Mouse (Mus musculus) megakaryocyte progenitor cell, adult 5-6 weeks (primary cell): ENCODE data around the gene Cmip. TPM values are rescaled to one million over a fixed set of nuclear protein-coding genes. Genes with fewer than 3 reads are reported as not detected.

Experiments used
- ATAC-seq: replicated peaks from 2 replicates; pipeline ENCODE4 v1.8.0; 2016; ENCODE audit warnings: mild to moderate bottlenecking, moderate TSS enrichment, inconsistent platforms; ENCODE audit not compliant: poor library complexity
- total RNA-seq, 2 experiments: library from RNA; stranded (forward) in 1 of 2; stranded (reverse) in 1 of 2; fragments of 157-497, 149-512 nt in 1 of 2; fragments of 200-1000 nt in 1 of 2; gene quantifications; 2 replicates each; pipeline versions ENCODE4 v1.2.3 to v1.2.4; 2015 to 2017

Cmip gene
- total RNA-seq, 2 experiments from 2014 or later: 9.5 to 36.5 TPM

GRCm38 (mm10) chr8:117488246-117489005 lies 231.6 kb downstream of the Cmip start:
- ATAC-seq: no peak

GRCm38 (mm10) chr8:117493543-117493942 lies 236.7 kb downstream of the Cmip start:
- no peak for ATAC-seq

DNA sequence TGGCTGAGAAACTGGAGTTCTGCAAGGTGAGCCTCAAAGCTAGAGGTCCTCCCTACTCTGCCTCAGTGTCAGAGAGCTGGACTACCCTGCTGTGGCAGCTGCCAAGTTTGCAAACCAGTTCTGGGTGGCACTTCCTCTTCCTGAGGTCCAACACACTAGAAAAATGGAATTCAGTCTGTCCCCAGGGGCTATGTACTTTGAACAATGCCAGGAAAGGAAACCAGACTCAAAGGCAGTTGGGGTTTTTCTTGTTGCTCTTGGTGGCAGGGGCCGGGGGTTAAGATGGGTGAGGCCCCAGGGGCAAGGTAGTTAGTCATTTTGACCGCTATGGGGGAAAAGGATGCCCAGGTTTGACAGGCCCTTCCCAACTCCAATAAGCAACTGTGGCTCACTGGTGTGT lies 238.0 kb downstream of the Cmip start:
- ATAC-seq: peak; percentile 51

DNA sequence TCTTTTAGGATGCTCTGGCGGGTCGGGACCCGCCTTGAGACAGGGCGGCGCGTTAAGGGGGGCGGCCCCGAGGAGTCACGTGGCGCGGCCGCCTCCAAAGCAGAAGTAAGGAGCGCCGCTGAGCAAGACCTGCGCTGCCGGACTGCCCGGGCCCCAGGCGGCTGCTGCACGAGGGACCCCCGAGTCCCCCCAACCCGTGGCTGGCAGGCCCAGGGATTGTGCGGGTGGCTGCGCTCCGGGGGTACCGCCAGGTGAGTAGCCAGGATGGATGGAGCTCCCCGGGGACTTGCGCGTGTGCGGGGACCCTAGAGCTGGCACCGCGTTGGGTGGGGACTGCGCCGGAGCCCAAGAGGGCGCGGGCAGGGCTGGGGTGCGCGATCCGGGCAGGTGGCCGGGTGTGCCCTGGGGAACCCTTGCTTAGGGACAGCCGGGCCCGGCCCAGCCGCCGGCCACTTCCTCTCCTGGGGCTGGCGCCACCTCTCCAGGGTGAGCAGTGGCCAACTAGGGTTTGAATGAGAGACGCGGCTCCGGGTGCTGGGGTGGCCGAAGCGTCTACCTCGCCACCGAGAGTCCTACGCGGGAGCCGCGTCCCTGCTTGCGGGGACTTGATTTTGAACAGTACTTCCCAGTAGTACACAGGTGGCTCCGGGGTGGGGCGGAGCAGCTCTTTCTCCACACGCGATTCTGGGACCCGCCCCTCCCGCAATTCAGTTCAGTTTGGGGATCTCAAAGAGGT lies 241.5 kb downstream of the Cmip start, which contains the start of gene Plcg2:
Plcg2 (plus strand) TSS at position 113 of the 736 bp plus-strand sequence.
- ATAC-seq: peak; percentile 69

GRCm38 (mm10) chr8:117498915-117499540 lies 242.2 kb downstream of the Cmip start:
- peak; percentile 2 for ATAC-seq

DNA sequence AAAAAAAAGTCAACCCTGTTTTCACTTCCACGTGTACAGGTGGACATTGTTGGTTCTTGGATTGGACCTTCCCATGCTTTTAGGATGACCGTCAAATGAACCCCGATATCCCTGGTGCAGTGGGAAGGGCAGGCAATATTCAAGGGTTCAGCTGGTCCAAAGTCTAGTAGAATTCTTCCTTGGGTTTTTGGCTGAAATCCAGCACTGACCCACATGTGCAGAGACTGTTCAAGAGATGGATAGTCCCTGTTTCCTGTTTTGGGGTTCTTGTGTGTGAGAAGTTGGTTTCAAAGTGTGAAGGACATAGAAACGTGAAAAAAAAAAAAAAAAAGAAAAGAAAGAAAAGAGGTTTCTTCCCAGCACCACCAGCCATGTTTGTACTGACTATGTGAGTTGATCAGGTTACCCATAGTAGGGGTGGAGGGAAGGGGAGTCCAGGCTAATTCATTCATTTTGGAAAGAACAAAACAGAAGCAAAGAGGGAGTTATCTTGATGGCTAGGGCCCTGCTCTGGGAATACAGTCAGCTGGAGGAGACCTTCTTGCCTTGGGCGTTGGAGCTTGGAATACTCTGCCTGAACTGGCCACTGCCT lies 243.5 kb downstream of the Cmip start:
- no peak for ATAC-seq

DNA sequence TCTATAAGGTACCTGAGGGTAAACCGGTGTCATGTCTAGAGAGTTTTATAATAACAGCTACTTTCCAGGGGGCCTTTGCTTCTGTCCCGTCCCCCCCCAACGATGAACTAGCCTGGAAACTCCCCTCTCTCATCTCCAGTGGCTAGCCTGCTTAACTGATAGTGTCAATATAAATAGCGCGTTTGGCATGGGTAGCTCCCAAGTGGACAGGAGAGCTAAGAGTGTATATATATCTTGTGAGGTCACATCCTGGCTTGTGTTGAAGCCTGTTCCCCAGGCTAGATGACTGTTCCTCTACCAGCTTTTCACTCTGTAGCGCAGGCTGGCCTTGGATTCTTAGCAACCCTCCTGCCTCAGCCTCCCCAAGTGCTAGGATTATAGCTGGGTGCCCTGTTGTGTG lies 244.5 kb downstream of the Cmip start:
- ATAC-seq: no peak

- no peak for ATAC-seq
Observed at GRCm38 (mm10) chr8:117503405-117504069, 246.7 kb downstream of the Cmip start.

DNA sequence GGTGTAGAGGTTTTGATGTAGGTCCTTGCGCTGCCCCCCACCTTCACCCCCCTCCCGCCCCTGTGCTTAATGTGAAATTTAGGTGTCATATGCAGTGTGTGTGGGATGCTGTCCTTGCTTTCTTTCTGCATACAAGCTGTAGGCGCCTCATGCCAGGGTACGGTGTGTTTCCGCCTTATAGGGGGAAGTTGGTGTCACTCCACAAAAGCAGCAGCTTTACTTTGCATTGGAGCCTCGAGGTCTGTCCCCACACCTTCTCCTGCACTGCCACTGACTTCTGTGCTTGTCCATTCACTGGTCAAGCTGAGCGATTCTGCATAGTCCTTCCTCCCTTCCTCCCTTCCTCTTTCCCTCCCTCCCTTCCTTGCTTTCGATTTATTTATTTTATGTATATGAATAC lies 250.8 kb downstream of the Cmip start:
- peak; percentile 47 for ATAC-seq

Other genes with a start within 250 kb of the Cmip start
- 0.07 and 0.39 TPM in 2 replicates for gene Pkd1l2, start 174.6 kb upstream of the Cmip start, total RNA-seq (2015)
- 0.17 TPM in 2 replicates for gene Pkd1l2, start 174.6 kb upstream of the Cmip start, total RNA-seq (2017)
- gene Bco1, start 161.2 kb upstream of the Cmip start, total RNA-seq (2015): 0.61 and 0.62 TPM in 2 replicates
- gene Bco1, start 161.2 kb upstream of the Cmip start, total RNA-seq (2017): 0.54 and 0.95 TPM in 2 replicates
- gene Gan, start 98.9 kb upstream of the Cmip start, total RNA-seq (2015): 4.2 and 4.7 TPM in 2 replicates
- 3.3 and 3.9 TPM in 2 replicates for gene Gan, start 98.9 kb upstream of the Cmip start, total RNA-seq (2017)
- gene Plcg2, start 241.2 kb downstream of the Cmip start, total RNA-seq (2015): 47.8 and 52.7 TPM in 2 replicates
- gene Plcg2, start 241.2 kb downstream of the Cmip start, total RNA-seq (2017): 72.8 and 72.9 TPM in 2 replicates